Mouse (Mus musculus): ENCODE measurements around the gene Rps28.

Gene Rps28

DNA sequence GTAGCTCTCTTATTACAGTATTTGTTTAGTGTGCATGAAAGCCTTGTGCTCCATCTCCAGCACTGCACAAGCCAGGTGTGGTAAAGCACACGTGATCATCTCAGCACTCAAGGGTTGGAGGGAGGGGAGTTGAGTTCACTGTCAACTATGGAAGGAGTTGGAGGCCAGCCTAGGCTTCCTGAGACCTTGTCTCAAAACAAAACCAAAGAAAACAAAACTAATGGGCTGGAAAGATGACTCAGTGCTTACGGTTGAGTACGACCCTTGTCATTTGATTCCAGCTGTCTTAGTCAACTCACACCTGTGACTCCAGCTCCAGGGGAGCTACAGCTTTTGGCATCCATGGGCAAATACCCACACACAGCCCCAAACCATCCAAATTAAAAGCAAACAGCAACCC is 11.9 kb downstream of the Rps28 start:
- DNase-seq (ENCODE audit: low spot score): peak; percentile 68

DNA sequence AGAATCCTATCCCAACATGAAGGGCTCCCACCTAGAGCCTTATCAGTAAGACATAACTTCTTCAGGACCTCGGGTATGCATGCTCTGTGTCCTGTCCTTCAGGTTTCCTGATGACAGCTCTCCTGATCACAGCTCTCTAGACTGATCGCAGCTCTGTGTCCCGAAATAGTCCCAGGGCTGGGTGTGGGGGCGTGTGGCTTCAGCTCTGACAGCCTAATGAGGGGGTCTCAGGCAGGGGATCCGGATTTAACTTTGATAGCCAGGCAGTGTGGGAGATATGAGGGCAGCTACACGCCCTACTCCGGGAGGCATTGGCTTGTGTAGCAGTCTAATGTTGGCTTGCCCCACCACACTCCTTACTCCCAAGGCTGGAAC is 13.2 kb downstream of the Rps28 start:
- no peak for DNase-seq (ENCODE audit: low spot score)

DNA sequence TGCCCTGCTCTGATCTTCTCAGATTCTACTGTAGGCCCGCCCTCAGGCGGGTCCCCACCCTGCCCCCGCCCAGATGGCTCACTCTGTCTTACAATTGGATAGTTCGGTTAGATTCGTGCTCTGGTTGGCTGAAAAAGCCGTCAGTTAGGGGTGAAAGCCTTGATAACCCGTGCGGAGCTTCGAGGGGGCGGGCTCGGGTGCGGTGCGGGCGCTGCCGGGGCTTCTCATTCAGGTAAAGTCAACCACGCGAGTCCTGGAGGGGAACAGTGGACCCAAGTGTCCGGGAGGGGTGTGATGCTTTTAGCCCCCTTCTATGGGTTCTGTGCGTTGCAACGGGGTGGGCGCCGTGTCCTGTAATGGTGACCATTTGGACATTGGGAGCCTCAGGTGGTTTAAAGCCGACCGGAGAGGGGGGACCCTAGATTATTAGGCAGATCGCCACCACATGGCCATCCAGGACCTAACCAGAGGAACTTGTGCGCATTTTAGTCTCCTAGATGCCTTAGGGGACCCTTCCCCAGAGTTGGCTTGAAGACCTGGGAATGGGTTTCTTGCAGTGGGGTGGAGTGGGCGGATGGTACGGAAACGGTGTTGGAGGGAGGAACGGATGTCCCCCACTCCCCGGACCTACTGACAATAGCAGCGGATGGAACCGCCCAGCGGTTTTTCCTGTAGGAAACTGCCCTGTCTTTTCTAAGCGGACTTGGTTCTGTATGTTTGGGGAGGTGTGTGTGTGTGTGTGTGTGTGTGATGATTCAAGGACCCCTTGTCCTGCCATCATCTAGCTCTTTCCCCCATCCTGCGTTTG is 13.8 kb downstream of the Rps28 start, which contains the start of gene Kank3:
Gene Kank3 (plus strand): TSS at position 186 of the 808 bp plus-strand sequence.
- DNase-seq (ENCODE audit: low spot score): peak; percentile 96

DNA sequence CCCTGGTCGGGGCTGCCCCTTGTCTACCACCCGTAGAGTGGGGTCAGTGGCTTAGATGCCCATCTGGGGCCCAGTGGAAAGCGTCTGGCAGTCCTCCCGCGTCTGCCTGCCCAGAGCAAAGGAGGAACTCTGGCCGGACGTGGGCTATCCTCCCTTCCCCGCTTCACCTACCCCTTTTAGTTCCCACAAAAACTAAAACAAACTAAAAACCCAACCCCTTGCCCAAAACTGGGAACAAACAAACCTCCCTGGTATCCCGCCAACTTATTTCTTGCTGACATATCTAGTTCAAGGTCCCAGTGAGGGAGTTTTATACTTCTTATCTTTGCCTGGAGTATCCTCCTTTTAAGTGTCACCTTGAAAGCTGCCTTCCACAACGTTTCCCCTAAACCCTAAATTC is 16.2 kb downstream of the Rps28 start:
- no peak for DNase-seq (ENCODE audit: low spot score)

DNA sequence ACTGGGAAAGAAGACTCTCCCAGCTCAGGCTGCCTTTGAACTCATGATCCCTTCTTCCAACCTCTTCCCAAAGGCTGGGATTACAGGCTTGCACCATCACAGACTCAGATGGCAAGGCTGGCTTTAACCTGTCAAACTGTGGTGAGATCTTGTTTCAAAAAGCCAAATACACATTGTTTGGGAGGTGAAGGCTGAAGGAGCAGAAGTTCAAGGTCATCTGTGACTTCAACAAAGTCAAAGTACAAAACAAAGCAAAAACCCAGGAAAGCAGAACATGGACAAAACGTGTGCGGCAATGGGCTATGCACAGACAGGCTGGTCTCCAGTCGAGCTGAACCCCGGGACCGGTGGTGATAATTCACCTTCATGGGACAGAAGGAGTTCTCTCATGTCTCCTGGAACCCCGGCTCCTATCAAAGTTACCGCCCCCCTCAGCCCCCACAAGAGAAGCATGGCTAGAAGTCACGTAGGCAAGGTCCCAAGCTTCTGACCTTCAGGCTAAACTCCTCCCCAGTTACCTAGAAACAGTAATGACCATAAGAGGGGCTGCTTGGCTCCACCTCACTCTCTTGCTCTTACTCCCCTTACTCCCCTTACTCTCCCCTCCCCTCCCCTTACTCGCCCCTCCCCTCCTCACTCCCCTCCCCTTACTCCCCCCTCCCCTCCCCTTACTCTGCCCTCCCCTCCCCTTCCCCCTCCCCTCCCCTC is 17.0 kb downstream of the Rps28 start:
- DNase-seq (ENCODE audit: low spot score): no peak

DNA sequence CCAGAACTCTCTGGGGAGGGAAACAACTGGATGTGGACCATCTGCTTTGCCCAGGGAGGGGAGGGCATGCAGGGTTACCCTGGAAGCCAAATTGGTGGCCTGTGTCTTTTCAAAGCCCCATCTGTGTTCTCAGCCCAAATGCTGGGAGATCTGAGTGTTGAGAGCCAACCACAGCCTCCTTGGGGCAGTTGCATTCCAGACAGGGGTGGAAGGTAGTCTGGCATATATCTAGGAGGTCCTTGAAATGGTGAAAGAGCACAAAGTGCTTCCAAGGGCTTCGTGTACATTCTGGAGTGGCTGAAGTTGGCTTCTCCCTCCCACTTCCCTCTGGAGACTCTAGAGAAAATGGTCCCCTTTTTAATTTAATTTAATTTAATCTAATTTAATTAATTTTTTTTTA is 19.6 kb downstream of the Rps28 start:
- peak; percentile 75 for DNase-seq (ENCODE audit: low spot score)

DNA sequence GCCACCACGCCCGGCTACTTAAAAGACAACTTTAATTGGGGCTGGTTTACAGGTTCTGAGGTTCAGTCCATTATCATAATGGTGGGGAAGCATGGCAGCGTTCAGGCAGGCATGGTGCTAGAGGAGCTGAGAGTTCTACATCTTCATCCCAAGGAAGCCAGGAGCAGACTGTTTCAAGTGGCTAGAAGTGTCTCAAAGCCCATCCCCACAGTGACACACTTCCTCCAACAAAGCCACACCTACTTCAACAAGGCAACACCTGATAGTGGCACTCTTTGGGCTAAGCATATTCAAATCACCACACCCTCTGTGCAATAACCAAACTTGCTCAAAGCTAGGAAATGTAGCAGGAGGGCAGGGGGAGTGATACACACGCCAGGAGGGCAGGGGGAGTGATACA is 20.2 kb downstream of the Rps28 start:
- peak; percentile 53 for DNase-seq (ENCODE audit: low spot score)

DNA sequence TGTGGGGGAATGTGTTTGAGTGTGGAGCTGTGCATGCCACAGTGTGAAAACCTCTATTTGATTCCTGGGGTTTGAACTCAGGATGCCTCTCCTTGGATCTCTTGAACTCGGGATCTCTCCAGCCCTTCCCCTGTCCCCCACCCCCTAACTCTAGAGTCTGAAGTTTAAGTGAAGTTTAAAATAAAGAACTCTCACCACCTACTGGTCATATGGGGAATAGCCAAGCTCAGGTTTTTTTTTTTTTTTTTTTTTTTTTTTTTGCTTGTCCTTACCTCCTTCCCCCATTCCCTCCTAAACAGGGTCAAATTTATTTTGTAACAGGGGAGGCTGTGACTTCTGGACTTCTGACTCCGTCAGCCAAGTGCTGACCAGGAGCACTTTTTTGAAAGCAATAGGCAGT is 22.1 kb downstream of the Rps28 start:
- no peak for DNase-seq (ENCODE audit: low spot score)

DNA sequence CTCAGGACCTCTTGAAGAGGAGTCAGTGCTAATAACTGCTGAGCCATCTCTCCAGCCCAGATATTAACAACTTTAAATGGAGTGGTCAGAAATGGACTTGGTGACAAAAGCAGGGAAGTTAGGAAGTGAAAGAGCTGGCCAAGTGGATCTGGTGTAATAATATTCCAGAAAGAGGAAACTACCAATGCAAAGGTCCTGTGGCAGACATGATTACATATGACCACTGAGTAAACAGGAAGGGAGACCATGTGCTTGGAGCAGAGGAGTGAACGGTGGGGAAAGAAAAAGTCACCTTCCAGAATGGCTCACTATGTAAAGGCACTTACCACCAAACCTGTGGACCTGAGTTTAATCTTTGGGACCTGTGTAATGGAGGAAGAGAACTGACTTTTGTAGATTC is 25.1 kb downstream of the Rps28 start:
- DNase-seq (ENCODE audit: low spot score): no peak

DNA sequence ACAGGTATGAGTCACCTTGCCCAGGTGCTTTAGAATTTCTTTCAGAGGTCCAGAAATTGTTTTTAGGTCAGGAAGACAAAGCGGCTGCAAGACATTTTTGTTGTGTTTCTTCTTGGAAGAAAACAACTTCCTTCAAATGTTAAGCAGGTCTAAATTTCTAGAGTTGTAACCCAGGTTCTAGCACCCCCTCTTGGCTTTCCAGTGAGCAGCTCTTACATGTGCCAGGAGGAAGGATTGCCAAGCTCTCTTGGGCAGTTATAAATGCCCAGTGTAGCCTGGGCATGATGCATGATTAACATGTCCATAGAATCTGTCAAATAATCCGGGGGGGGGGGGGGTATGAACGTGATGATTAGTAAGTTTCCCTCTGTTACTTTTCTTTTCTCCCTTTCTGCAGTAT is 26.1 kb downstream of the Rps28 start:
- peak; percentile 43 for DNase-seq (ENCODE audit: low spot score)

DNA sequence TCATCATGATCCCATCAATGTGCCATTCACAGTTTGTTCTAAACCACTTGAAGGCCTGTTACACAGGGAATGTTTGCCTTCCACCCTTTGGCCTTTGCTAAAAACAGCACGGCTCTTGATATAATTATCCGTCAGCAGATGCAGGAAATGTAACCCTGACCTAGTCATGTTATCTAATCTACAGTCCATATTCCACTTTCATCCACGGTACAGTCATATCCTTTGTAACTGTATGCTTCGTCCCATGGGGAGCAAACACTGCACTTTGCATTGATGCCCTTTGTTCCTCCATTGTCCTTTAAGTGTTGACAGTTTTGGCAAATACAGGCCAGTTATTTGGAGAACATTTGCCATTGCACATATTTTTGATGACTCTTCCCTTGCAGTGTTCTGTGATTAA is 35.6 kb downstream of the Rps28 start:
- no peak for DNase-seq (ENCODE audit: low spot score)

DNA sequence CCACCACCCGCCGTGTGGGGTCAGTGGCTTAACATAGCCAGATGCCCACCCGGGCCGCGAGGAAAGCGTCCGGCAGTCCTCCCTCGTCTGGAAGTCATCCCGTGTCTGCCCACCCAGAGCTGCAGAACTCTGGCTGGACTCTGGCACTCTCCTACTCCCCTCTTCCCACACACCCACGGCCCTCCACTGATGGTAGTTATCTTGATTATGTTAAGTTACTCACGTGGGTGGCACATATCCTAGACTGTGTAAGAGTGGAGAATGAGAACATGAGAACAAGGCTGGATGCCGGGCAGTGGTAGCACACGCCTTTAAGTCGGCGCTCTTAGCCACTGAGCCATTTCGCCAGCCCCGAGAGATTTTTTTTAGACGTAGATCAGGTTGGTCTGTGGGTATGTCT is 38.0 kb downstream of the Rps28 start:
- DNase-seq (ENCODE audit: low spot score): no peak

DNA sequence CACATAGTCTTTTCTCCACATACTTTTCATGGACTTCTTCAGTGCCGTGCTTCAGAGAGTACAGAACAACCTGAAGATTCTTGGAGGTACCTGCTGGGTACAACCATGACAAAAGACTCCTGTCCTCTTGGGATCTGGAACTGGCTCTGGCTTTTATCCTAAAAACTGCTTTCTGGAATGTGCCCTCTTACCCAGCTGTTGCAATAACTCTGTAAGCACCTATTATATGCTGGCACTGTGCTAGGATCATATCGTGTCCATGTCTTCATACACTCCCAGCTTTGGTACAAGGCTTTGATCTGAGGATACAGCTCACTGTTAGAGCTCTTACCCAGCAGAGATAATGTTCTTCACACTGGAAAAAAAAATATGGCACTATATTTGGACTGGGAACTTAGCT is 39.4 kb downstream of the Rps28 start:
- no peak for DNase-seq (ENCODE audit: low spot score)

DNA sequence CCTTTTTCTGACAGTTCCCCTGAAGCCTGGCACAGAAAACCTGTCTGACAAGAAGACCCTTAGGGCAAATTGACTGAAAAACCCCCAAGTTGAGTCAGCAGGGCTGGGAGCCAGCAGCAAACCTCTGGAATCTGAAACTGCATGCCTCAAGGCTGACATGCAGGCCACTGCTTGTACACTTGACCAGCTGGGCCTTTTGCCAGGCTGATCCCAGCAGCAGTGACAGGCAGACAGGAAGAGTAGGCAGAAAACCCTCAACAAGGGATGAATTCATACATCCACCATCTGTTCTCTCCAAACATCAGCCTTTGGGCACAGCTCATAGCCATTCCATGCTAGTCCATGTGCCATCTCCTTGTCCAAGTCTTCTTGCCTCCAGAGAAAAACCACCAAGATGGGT is 41.0 kb downstream of the Rps28 start:
- peak; percentile 84 for DNase-seq (ENCODE audit: low spot score)

DNA sequence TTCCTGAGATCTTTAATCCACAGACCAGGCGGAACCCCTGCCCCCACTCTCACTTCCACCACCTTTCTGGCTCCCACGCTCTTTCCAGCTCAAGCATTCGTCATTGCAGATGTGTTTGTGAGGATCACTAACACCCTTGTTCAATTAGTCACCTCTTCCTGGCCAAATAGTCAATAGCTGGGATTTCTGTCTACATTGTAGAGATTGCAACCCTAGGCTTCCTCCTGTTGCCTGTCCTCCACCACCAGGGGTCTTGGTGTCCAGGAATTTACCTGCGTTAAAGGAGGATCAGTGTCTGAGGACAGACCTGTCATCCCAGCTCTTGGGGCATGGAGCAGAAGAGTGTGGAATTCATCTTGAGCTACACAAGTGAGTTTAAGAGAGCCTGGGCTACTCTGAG is 42.3 kb downstream of the Rps28 start:
- DNase-seq (ENCODE audit: low spot score): no peak

DNA sequence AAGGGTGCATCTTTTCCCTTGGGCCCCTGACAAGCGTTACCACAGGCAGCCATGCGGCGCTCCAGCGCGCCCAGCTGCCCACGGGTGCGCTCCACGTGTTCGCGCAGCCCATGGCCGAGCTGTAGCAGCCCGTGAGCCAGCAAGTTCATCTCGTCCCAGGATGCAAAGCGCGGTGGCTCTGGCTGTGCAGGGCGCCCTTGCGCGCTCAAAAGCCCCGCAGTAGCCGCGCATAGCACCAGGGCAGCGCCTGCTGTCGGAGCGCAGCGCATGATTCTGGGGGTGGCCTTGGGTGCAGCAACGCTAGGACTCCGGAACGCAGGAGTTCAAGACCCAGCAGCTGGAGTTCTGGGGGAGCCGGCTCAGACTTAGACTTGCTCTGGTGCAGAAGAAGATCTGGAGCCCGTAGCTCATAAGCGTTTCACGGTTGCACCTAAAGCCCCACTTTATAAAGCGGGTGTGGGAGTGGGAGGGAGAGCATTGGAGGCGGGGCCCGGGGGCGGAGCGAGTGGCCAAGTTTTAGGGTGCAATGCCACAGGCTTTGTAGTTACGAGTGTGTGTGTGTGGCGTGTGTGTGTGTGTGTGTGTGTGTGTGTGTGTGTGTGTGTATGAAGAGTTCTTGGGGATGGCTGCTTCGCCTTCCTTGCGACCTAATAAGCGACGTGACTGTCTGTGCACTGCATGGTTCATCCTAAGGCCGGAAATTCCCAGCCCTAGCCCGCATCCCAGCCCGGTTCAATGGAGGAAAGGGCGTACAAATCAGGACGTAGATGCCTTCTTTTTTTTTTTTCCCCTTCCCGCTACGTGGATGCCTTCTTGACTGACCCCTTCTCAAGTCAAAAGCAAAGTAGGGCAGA is 43.0 kb downstream of the Rps28 start, which contains the start of gene Angptl4:
Gene Angptl4 (minus strand): TSS at position 707 of the 854 bp plus-strand sequence.
- peak; percentile 78 for DNase-seq (ENCODE audit: low spot score)

DNA sequence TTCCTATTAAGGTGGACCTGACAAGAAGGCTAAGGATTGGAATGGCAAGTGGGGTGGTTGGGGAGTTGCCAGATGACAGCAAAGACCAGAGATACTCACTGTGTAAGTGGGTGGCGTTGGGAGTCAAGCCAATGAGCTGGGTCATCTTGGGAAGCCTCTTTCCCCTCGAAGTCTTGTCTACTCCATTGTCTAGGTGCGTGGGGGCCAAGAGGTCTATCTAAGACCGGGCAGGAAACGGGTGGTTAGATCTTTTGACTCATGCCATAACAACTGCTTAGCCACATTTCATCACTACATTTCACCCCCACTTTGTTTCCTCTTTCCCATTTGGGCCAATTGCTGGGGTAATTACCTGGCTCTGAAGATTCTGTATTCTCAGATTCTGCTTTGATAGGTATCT is 43.9 kb downstream of the Rps28 start:
- DNase-seq (ENCODE audit: low spot score): peak; percentile 45

DNA sequence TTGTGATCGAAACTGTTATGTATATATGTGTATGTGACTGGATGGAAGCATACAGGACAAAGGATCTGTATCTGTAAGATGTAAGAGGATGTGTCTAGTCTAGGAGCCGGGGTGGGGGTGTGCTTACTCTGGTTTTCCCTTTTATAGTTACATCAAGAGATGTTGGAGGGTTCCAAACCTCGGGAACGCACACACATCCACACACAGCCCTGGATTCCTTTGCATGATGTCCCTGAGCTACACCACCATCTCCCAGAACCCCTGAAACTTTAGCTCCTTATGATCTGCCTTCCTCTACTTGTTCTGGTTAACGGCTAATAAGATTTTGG is 44.4 kb downstream of the Rps28 start:
- DNase-seq (ENCODE audit: low spot score): no peak

DNA sequence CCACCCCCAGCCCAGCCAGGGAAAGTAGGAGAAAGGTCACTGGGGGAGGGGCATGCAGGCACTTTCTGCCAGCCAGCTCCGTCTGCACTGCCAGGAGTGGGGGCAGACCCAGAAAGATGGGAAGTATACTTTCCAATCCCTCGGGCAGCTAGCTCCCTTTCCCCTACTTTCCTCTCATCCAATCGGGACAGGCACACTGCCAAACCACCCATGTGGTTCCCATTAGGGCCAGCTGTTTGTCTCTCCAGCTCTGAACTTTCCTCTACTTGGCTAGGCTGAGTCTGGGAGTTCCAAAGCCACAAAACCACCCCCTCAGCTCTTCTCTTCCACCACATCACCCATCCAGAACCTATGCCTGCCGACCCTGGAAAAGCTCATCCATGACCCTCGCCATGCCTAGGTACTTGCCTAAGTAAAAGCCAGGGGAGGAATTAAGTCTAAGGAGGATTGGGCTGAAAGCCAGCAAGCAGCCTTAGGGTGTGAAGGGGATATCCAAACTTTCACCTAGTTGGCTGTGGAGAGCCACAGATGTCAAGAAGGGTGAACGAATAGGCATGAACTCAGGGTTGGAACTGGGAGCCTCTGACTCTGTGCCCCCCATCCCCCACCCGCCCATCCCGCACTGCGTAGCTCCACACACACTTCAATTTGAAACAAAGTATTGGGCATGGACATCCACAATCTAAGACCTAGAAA is 44.9 kb downstream of the Rps28 start:
- DNase-seq (ENCODE audit: low spot score): peak; percentile 93

DNA sequence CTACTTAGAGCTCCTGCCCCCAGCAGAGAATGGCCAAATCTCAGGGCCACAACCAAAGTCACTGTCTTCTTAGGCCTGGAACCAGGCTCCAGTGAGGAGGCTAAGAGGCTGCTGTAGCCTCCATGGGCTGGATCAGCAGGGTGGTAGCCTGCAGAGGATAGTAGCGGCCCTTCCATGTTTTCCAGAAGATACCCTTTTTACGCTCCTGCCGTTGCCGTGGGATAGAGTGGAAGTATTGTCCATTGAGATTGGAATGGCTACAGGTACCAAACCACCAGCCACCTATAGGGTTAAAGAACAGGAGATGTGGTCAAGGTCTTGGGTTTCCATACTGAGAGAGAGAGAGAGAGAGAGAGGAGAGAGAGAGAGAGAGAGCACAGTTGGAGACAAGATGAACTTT is 49.1 kb downstream of the Rps28 start:
- no peak for DNase-seq (ENCODE audit: low spot score)

DNA sequence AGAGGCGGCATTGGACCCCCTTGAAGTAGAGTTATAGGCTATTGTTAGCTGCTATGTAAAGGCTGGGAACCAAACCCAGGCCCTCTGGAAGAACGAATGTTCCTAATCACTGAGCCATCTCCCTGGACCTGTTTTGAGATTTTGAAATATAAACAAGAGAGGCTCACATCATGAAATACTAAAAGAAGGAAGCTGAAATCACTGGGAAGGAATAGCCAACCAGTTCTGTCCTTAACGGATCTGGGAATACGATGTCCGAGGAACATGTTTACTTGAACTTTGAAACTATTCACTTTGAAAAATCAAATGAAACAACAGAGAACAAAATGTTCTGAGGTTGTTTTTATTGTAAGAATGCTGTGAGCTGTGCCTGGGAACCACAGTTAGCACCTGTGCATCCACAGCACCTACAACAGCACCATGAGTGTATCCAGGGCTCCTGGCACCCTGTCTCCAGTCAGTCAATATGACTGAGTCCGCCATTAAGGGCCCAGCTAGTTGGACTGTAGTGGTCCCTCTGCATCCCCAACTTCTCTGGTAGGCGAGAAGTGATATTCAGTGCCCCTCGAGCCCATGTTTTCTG is 49.7 kb downstream of the Rps28 start:
- DNase-seq (ENCODE audit: low spot score): no peak
